Mouse (Mus musculus) gastrocnemius, adult 8-10 months (tissue): ENCODE data around the gene Slc6a18. TPM values are rescaled to one million over a fixed set of nuclear protein-coding genes. Genes with fewer than 3 reads are reported as not detected.
"Not testable (repeated sequence)": the region's sequence is repeated elsewhere in the genome, so short reads cannot be mapped to it uniquely, and the experiment has no call there.

Experiments used
- DNase-seq, 2 experiments: peaks; one replicate each; pipeline ENCODE4 v3.0.0; 2022; ENCODE audit warnings: low spot score in 2 of 2
- total RNA-seq, 4 experiments: library from RNA; stranded (reverse); gene quantifications; 2 replicates each; pipeline ENCODE4 v1.2.4; 2022

The Slc6a18 gene
- total RNA-seq = under 1 TPM in 3 of 4 experiments, not detected in 1; 0.07 to 0.43 (median 0.12) TPM

GRCm38 (mm10) chr13:73677853-73678252 lies at the start of gene Slc6a18:
TSS of gene Slc6a18 (minus strand) at chr13:73678023.
- DNase-seq = no peak

- DNase-seq = no peak
Observed at GRCm38 (mm10) chr13:73725315-73725714, 47.5 kb upstream of the Slc6a18 start.

- DNase-seq = peak in 1 of 2 experiments; percentile 7
Observed at GRCm38 (mm10) chr13:73723081-73723668, 45.4 kb upstream of the Slc6a18 start.

GRCm38 (mm10) chr13:73720241-73720640 lies 42.4 kb upstream of the Slc6a18 start:
- no peak for DNase-seq

GRCm38 (mm10) chr13:73718225-73718624 lies 40.4 kb upstream of the Slc6a18 start:
- DNase-seq = peak; percentile 51 to 62

GRCm38 (mm10) chr13:73714020-73714419 lies 36.2 kb upstream of the Slc6a18 start:
- DNase-seq = no peak

GRCm38 (mm10) chr13:73713204-73713603 lies 35.4 kb upstream of the Slc6a18 start:
- DNase-seq = no peak

GRCm38 (mm10) chr13:73712228-73712627 lies 34.4 kb upstream of the Slc6a18 start:
- no peak for DNase-seq

- DNase-seq = no peak
Observed at GRCm38 (mm10) chr13:73711803-73712202, 34.0 kb upstream of the Slc6a18 start.

GRCm38 (mm10) chr13:73711221-73711620 lies 33.4 kb upstream of the Slc6a18 start:
- DNase-seq = no peak

GRCm38 (mm10) chr13:73709491-73709890 lies 31.7 kb upstream of the Slc6a18 start:
- DNase-seq = no peak

- no peak for DNase-seq
Observed at GRCm38 (mm10) chr13:73704694-73705325, 27.0 kb upstream of the Slc6a18 start, which contains the start of gene Slc6a19. TSS of gene Slc6a19 (minus strand) at chr13:73704865.

GRCm38 (mm10) chr13:73703486-73703885 lies 25.7 kb upstream of the Slc6a18 start:
- DNase-seq = not testable (repeated sequence)

GRCm38 (mm10) chr13:73702776-73703175 lies 25.0 kb upstream of the Slc6a18 start:
- no peak for DNase-seq

GRCm38 (mm10) chr13:73701161-73701883 lies 23.5 kb upstream of the Slc6a18 start:
- DNase-seq = no peak

GRCm38 (mm10) chr13:73700554-73700953 lies 22.7 kb upstream of the Slc6a18 start:
- no peak for DNase-seq

GRCm38 (mm10) chr13:73699714-73700113 lies 21.9 kb upstream of the Slc6a18 start:
- no peak for DNase-seq

GRCm38 (mm10) chr13:73696529-73696928 lies 18.7 kb upstream of the Slc6a18 start:
- DNase-seq = no peak

GRCm38 (mm10) chr13:73694972-73695371 lies 17.1 kb upstream of the Slc6a18 start:
- no peak for DNase-seq

- no peak for DNase-seq
Observed at GRCm38 (mm10) chr13:73693333-73693732, 15.5 kb upstream of the Slc6a18 start.

- DNase-seq = no peak
Observed at GRCm38 (mm10) chr13:73692249-73692868, 14.5 kb upstream of the Slc6a18 start.

- no peak for DNase-seq
Observed at GRCm38 (mm10) chr13:73688934-73689333, 11.1 kb upstream of the Slc6a18 start.
